Mouse (Mus musculus) urinary bladder, adult 2 months (tissue): ENCODE data around the gene Gm20388. TPM values are rescaled to one million over a fixed set of nuclear protein-coding genes. Genes with fewer than 3 reads are reported as not detected.
A peak's percentile ranks its signal among the peaks of the same experiment; 100 is the strongest.

Experiments used
- DNase-seq: peaks from one replicate; pipeline ENCODE4 v3.0.0; 2022; ENCODE audit warnings: low spot score
- polyA plus RNA-seq: library from polyadenylated mRNA; depleted of rRNA; stranded (reverse); fragments of >200 nt; gene quantifications from 2 replicates; pipeline ENCODE4 v1.2.3, GENCODE M21; 2012

The Gm20388 gene
- polyA plus RNA-seq, 1 experiment: 50.2 TPM

- DNase-seq: no peak
These were observed 2530.7 kb downstream of the Gm20388 start for GRCm38 (mm10) chr8:122441326-122441725.

GRCm38 (mm10) chr8:122442356-122442755 is 2531.7 kb downstream of the Gm20388 start:
- no peak for DNase-seq

GRCm38 (mm10) chr8:122442781-122443180 is 2532.1 kb downstream of the Gm20388 start:
- no peak for DNase-seq

GRCm38 (mm10) chr8:122443262-122444006 is 2532.8 kb downstream of the Gm20388 start, which contains the start of gene Mvd:
Gene Mvd (minus strand): TSS chr8:122443422.
- DNase-seq: peak; percentile 93

- DNase-seq: peak; percentile 77
These were observed 2533.6 kb downstream of the Gm20388 start for GRCm38 (mm10) chr8:122444058-122444748.

GRCm38 (mm10) chr8:122445203-122445602 is 2534.6 kb downstream of the Gm20388 start:
- DNase-seq: no peak

GRCm38 (mm10) chr8:122451161-122451703 is 2540.6 kb downstream of the Gm20388 start:
- no peak for DNase-seq

GRCm38 (mm10) chr8:122452154-122452553 is 2541.5 kb downstream of the Gm20388 start:
- DNase-seq: no peak

GRCm38 (mm10) chr8:122454409-122454808 is 2543.8 kb downstream of the Gm20388 start:
- no peak for DNase-seq

- peak; percentile 54 for DNase-seq
These were observed 2546.5 kb downstream of the Gm20388 start for GRCm38 (mm10) chr8:122457171-122457570.

GRCm38 (mm10) chr8:122459218-122459900 is 2548.7 kb downstream of the Gm20388 start:
- no peak for DNase-seq

- no peak for DNase-seq
These were observed 2549.3 kb downstream of the Gm20388 start for GRCm38 (mm10) chr8:122459990-122460389.

- DNase-seq: peak; percentile 67
These were observed 2550.2 kb downstream of the Gm20388 start, which contains the start of gene Snai3 for GRCm38 (mm10) chr8:122460524-122461472. Gene Snai3 (minus strand): TSS chr8:122460733.

GRCm38 (mm10) chr8:122461473-122462148 is 2551.0 kb downstream of the Gm20388 start:
- no peak for DNase-seq

- DNase-seq: no peak
These were observed 2551.9 kb downstream of the Gm20388 start for GRCm38 (mm10) chr8:122462510-122462909.

- DNase-seq: no peak
These were observed 2553.3 kb downstream of the Gm20388 start for GRCm38 (mm10) chr8:122463651-122464640.

GRCm38 (mm10) chr8:122464985-122465384 is 2554.3 kb downstream of the Gm20388 start:
- no peak for DNase-seq

- DNase-seq: no peak
These were observed 2557.2 kb downstream of the Gm20388 start for GRCm38 (mm10) chr8:122467816-122468215.

- no peak for DNase-seq
These were observed 2558.8 kb downstream of the Gm20388 start for GRCm38 (mm10) chr8:122469407-122469806.
